In the genomic region with DNA sequence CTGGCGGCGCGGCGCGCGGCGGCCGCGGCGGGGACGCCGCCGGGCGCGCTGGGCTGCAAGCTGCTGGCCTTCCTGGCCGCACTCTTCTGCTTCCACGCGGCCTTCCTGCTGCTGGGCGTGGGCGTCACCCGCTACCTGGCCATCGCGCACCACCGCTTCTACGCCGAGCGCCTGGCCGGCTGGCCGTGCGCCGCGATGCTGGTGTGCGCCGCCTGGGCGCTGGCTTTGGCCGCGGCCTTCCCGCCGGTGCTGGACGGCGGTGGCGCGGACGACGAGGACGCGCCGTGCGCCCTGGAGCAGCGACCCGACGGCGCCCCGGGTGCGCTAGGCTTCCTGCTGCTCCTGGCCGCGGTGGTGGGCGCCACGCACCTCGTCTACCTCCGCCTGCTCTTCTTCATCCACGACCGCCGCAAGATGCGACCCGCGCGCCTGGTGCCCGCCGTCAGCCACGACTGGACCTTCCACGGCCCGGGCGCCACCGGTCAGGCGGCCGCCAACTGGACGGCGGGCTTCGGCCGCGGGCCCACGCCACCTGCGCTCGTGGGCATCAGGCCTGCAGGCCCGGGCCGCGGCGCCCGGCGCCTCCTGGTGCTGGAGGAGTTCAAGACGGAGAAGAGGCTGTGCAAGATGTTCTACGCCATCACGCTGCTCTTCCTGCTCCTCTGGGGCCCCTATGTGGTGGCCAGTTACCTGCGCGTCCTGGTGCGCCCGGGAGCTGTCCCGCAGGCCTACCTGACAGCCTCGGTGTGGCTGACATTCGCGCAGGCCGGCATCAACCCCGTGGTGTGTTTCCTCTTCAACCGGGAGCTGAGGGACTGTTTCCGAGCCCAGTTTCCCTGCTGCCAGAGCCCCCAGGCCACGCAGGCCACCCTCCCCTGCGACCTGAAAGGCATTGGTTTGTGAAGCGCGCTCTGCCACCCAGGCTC, we compare ENCODE assay signal across 9 mouse cellular contexts. TPM values are rescaled to one million over a fixed set of nuclear protein-coding genes. Genes with fewer than 3 reads are reported as not detected.
DNase-seq lines count a peak whose midpoint lies in the region; ATAC-seq and TF ChIP-seq lines count a peak whose summit lies in the region.
"Had no signal": no experiment of that assay in that cellular context is flagged by ENCODE, and none has a peak within 500 bp of the region (broad histone marks: within the 10 kb centered on the region; RNA-seq: fewer than 3 reads in every experiment).

No protein-coding gene starts in this region.

- no peak for DNase-seq in gastrocnemius, adult 2 months
- no peak for DNase-seq in gastrocnemius, postnatal 36 days
- DNase-seq in cerebellum, adult 8-10 months: peak; percentile 50
- DNase-seq in limb, embryonic 11.5 days (ENCODE audit: low spot score): peak; percentile 66
- peak; percentile 24 for DNase-seq in neural tube, embryonic 11.5 days (ENCODE audit: low spot score)

- H3K4me3 ChIP-seq in gastrocnemius, adult 2 months: peak overlapping the region; percentile 83
- H3K4me3 ChIP-seq in E14TG2a.4 (replicated peaks; ENCODE audit: low read length): peak overlapping the region; percentile 80
- peak overlapping the region; percentile 83 for H3K4me3 ChIP-seq in heart, embryonic 12.5 days
- peak overlapping the region; percentile 63 for H3K4me3 ChIP-seq in limb, embryonic 11.5 days (ENCODE audit: low read depth, low read length)
- peak overlapping the region; percentile 78 for H3K4me3 ChIP-seq in neural tube, embryonic 11.5 days (ENCODE audit: low read depth, low read length)

- no peak for ATAC-seq in heart, embryonic 12.5 days (ENCODE audit: insufficient number of reproducible peaks, low FRiP score)
- ATAC-seq in limb, embryonic 11.5 days (ENCODE audit: insufficient number of reproducible peaks, low FRiP score, low TSS enrichment, low read depth): peak; percentile 21; the same call in 1 of the 2 replicates
- ATAC-seq in neural tube, embryonic 11.5 days (ENCODE audit: insufficient read depth, low FRiP score, low TSS enrichment): peak; percentile 21; the same call in 1 of the 2 replicates
- ATAC-seq in inflammation-experienced regulatory T-cells, adult 6 months: no peak

- H3K4me2 ChIP-seq in heart, embryonic 12.5 days: peak overlapping the region; percentile 89
- H3K4me2 ChIP-seq in limb, embryonic 11.5 days (ENCODE audit: low read depth, severe bottlenecking): peak overlapping the region; percentile 88
- H3K4me2 ChIP-seq in neural tube, embryonic 11.5 days (ENCODE audit: low read depth): peak overlapping the region; percentile 88

- H3K9ac ChIP-seq in heart, embryonic 12.5 days: peak overlapping the region; percentile 75
- H3K9ac ChIP-seq in limb, embryonic 11.5 days (ENCODE audit: low read length): peak overlapping the region; percentile 77
- H3K9ac ChIP-seq in neural tube, embryonic 11.5 days (ENCODE audit: low read length): peak overlapping the region; percentile 73

- intact Hi-C loops in gastrocnemius, adult 2 months (cut with DNase I): no loop called here
- intact Hi-C loops in gastrocnemius, postnatal 36 days (cut with DNase I): no loop called here

- H3K9me3 ChIP-seq in E14TG2a.4 (ENCODE audit: low read length): peaks cover 4% of the 10 kb centered on the region; the same call in 1 of the 2 replicates
- H3K9me3 ChIP-seq in heart, embryonic 12.5 days (replicated peaks): no peaks in the 10 kb centered on the region
- no peaks in the 10 kb centered on the region for H3K9me3 ChIP-seq in limb, embryonic 11.5 days (ENCODE audit: control insufficient read depth, low read length)
- no peaks in the 10 kb centered on the region for H3K9me3 ChIP-seq in neural tube, embryonic 11.5 days (ENCODE audit: control insufficient read depth, low read length)

- peaks cover 85% of the 10 kb centered on the region for H3K27me3 ChIP-seq in E14TG2a.4 (ENCODE audit: insufficient read depth, low read length)
- peaks cover 86% of the 10 kb centered on the region for H3K27me3 ChIP-seq in heart, embryonic 12.5 days (replicated peaks)
- peaks cover 47% of the 10 kb centered on the region for H3K27me3 ChIP-seq in limb, embryonic 11.5 days (ENCODE audit: control insufficient read depth, insufficient read depth, low read length)
- peaks cover 41% of the 10 kb centered on the region for H3K27me3 ChIP-seq in neural tube, embryonic 11.5 days (ENCODE audit: control insufficient read depth, insufficient read depth, low read length)

- H3K27ac ChIP-seq in gastrocnemius, adult 2 months: no peak overlapping the region
- H3K27ac ChIP-seq in heart, embryonic 12.5 days (ENCODE audit: poor library complexity, severe bottlenecking): no peak overlapping the region
- no peak overlapping the region for H3K27ac ChIP-seq in limb, embryonic 11.5 days (replicated peaks; ENCODE audit: low read depth, low read length)
- peak overlapping the region; percentile 46; the same call in 1 of the 2 replicates for H3K27ac ChIP-seq in neural tube, embryonic 11.5 days (ENCODE audit: low read depth, low read length)

- no peak for TF ChIP-seq CTCF in gastrocnemius, adult 2 months (IDR thresholded peaks at IDR 0.05)
- no peak for TF ChIP-seq CTCF in E14TG2a.4 (conservative IDR thresholded peaks at IDR 0.05; ENCODE audit: low read length)

- peaks cover 11% of the 10 kb centered on the region for H3K4me1 ChIP-seq in E14TG2a.4 (replicated peaks; ENCODE audit: low read depth, low read length)
- H3K4me1 ChIP-seq in heart, embryonic 12.5 days (replicated peaks): peaks cover 9% of the 10 kb centered on the region; the same call in 1 of the 2 replicates
- peaks cover 8% of the 10 kb centered on the region; the same call in 1 of the 2 replicates for H3K4me1 ChIP-seq in limb, embryonic 11.5 days (ENCODE audit: control insufficient read depth, insufficient read depth, low read length)
- H3K4me1 ChIP-seq in neural tube, embryonic 11.5 days (ENCODE audit: control insufficient read depth, insufficient read depth, low read length): peaks cover 13% of the 10 kb centered on the region

- H3K36me3 ChIP-seq in E14TG2a.4 (ENCODE audit: insufficient read depth, low read length): no peaks in the 10 kb centered on the region
- no peaks in the 10 kb centered on the region for H3K36me3 ChIP-seq in heart, embryonic 12.5 days
- H3K36me3 ChIP-seq in limb, embryonic 11.5 days (ENCODE audit: control insufficient read depth, insufficient read depth, low read length): no peaks in the 10 kb centered on the region
- no peaks in the 10 kb centered on the region for H3K36me3 ChIP-seq in neural tube, embryonic 11.5 days (ENCODE audit: control insufficient read depth, insufficient read depth, low read length)

- 1% methylated on average over 108 of the region's 110 CpGs for WGBS in heart, embryonic 12.5 days
- 1% methylated on average over 91 of the region's 110 CpGs for WGBS in limb, embryonic 11.5 days
- WGBS in neural tube, embryonic 11.5 days: under 1% methylated on average over 102 of the region's 110 CpGs

RNA-seq across cellular contexts. Expression of gene Gpr27, which starts 0.7 kb away (rescaled TPM):
- total RNA-seq in gastrocnemius, adult 2 months (2021): 1 to 10 TPM in 1 of 2 experiments, under 1 TPM in 1; 0.20 to 1.1 TPM
- total RNA-seq in gastrocnemius, postnatal 36 days (2021): under 1 TPM; 0.66 to 0.96 TPM
- polyA plus RNA-seq in heart, embryonic 12.5 days (2016; fragmentation: Nextera tagmentation; extraction: Ambion mirVana): 1.3 and 1.6 TPM in 2 replicates
- 2.9 and 3.4 TPM in 2 replicates for polyA plus RNA-seq in limb, embryonic 11.5 days (2014; fragmentation: Nextera tagmentation; extraction: Ambion mirVana)
- 3.4 and 3.7 TPM in 2 replicates for polyA plus RNA-seq in neural tube, embryonic 11.5 days (2014; fragmentation: Nextera tagmentation; extraction: Ambion mirVana)
- polyA plus RNA-seq in inflammation-experienced regulatory T-cells, adult 6 months (2017; shearing (Covaris generic)): not detected

RNA-seq across cellular contexts. Expression of gene Gm20696, which starts 26.6 kb away (rescaled TPM):
- total RNA-seq in gastrocnemius, adult 2 months (2021): 1 to 10 TPM; 1.2 to 1.3 TPM
- 1 to 10 TPM; 1.4 to 1.6 TPM for total RNA-seq in gastrocnemius, postnatal 36 days (2021)
- 2.6 and 2.7 TPM in 2 replicates for polyA plus RNA-seq in heart, embryonic 12.5 days (2016; fragmentation: Nextera tagmentation; extraction: Ambion mirVana)
- 3.1 and 4.0 TPM in 2 replicates for polyA plus RNA-seq in limb, embryonic 11.5 days (2014; fragmentation: Nextera tagmentation; extraction: Ambion mirVana)
- polyA plus RNA-seq in neural tube, embryonic 11.5 days (2014; fragmentation: Nextera tagmentation; extraction: Ambion mirVana): 2.5 and 4.7 TPM in 2 replicates
- 10 to 100 TPM in 2 of 3 experiments, under 1 TPM in 1; 0.88 to 21.2 (median 18.7) TPM for polyA plus RNA-seq in inflammation-experienced regulatory T-cells, adult 6 months (2017; shearing (Covaris generic))

RNA-seq across cellular contexts. Expression of gene Eif4e3, which starts 26.6 kb away (rescaled TPM):
- 10 to 100 TPM; 23.5 to 29.4 TPM for total RNA-seq in gastrocnemius, adult 2 months (2021)
- total RNA-seq in gastrocnemius, postnatal 36 days (2021): 10 to 100 TPM; 24.3 to 29.6 TPM
- 5.6 and 5.7 TPM in 2 replicates for polyA plus RNA-seq in heart, embryonic 12.5 days (2016; fragmentation: Nextera tagmentation; extraction: Ambion mirVana)
- 17.6 and 22.7 TPM in 2 replicates for polyA plus RNA-seq in limb, embryonic 11.5 days (2014; fragmentation: Nextera tagmentation; extraction: Ambion mirVana)
- 19.5 and 19.6 TPM in 2 replicates for polyA plus RNA-seq in neural tube, embryonic 11.5 days (2014; fragmentation: Nextera tagmentation; extraction: Ambion mirVana)
- polyA plus RNA-seq in inflammation-experienced regulatory T-cells, adult 6 months (2017; shearing (Covaris generic)): 10 to 100 TPM; 23.0 to 31.4 (median 29.9) TPM

RNA-seq across cellular contexts. Expression of gene Prok2, which starts 33.0 kb away (rescaled TPM):
- not detected for total RNA-seq in gastrocnemius, adult 2 months (2021)
- total RNA-seq in gastrocnemius, postnatal 36 days (2021): not detected
- polyA plus RNA-seq in heart, embryonic 12.5 days (2016; fragmentation: Nextera tagmentation; extraction: Ambion mirVana): not detected in 2 replicates
- polyA plus RNA-seq in limb, embryonic 11.5 days (2014; fragmentation: Nextera tagmentation; extraction: Ambion mirVana): 0.21 and 0.36 TPM in 2 replicates
- polyA plus RNA-seq in neural tube, embryonic 11.5 days (2014; fragmentation: Nextera tagmentation; extraction: Ambion mirVana): not detected in 2 replicates
- polyA plus RNA-seq in inflammation-experienced regulatory T-cells, adult 6 months (2017; shearing (Covaris generic)): not detected
- total RNA-seq: heart, adult 18-20 months had no signal

Comparison
In these comparisons a context has a peak if more than half of its experiments do, and no peak if none do; other contexts are left out.
1. DNase-seq: peak in cerebellum, adult 8-10 months (single experiment), limb, embryonic 11.5 days (single experiment) and neural tube, embryonic 11.5 days (single experiment); none in gastrocnemius, adult 2 months (single experiment) and gastrocnemius, postnatal 36 days (0 of 2).
2. ATAC-seq: peak in limb, embryonic 11.5 days (single experiment) and neural tube, embryonic 11.5 days (single experiment); none in heart, embryonic 12.5 days (single experiment) and inflammation-experienced regulatory T-cells, adult 6 months (single experiment).
3. Peak in every context shown above with its lines, with median percentiles within 50 percentile points of each other: H3K4me3 ChIP-seq, H3K4me2 ChIP-seq and H3K9ac ChIP-seq.